Mouse (Mus musculus) limb, embryonic 11.5 days (tissue): ENCODE data around the gene Ctrc. TPM values are rescaled to one million over a fixed set of nuclear protein-coding genes. Genes with fewer than 3 reads are reported as not detected.

Experiments used
- ATAC-seq: fragments of 200-750 bp; cut with Nextera tagmentation; 2 replicates; pipeline ENCODE4 v1.8.0; 2017; ENCODE audit warnings: low read depth; ENCODE audit not compliant: insufficient number of reproducible peaks, low FRiP score, low TSS enrichment
- DNase-seq: peaks from one replicate; pipeline ENCODE4 v3.0.0-alpha.2; 2015; ENCODE audit warnings: low spot score
- H3K27ac ChIP-seq: fragments of 300-500 bp; sonication (generic); replicated peaks from 2 replicates; pipeline ENCODE4 v1.5.1; 2014; ENCODE audit warnings: low read depth, mild to moderate bottlenecking, low read length
- H3K27me3 ChIP-seq: fragments of 300-500 bp; sonication (generic); 2 replicates; pipeline ENCODE4 v1.6.1; 2014; ENCODE audit warnings: mild to moderate bottlenecking, low read length, mixed read lengths; ENCODE audit not compliant: control insufficient read depth, insufficient read depth
- H3K36me3 ChIP-seq: fragments of 300-500 bp; sonication (generic); 2 replicates; pipeline ENCODE4 v1.6.1; 2014; ENCODE audit warnings: mild to moderate bottlenecking, low read length, moderate library complexity, mixed read lengths; ENCODE audit not compliant: control insufficient read depth, insufficient read depth
- H3K4me1 ChIP-seq: fragments of 300-500 bp; sonication (generic); 2 replicates; pipeline ENCODE4 v1.6.1; 2014; ENCODE audit warnings: low read length, mixed read lengths; ENCODE audit not compliant: control insufficient read depth, insufficient read depth
- H3K4me2 ChIP-seq: fragments of 300-500 bp; sonication (generic); 2 replicates; pipeline ENCODE4 v1.6.1; 2014; ENCODE audit warnings: low read depth, mild to moderate bottlenecking, moderate library complexity; ENCODE audit not compliant: severe bottlenecking
- H3K4me3 ChIP-seq: fragments of 300-500 bp; sonication (generic); 2 replicates; pipeline ENCODE4 v1.5.1; 2014; ENCODE audit warnings: low read depth, low read length
- H3K9ac ChIP-seq: fragments of 300-500 bp; sonication (generic); 2 replicates; pipeline ENCODE4 v1.6.1; 2014; ENCODE audit warnings: mild to moderate bottlenecking, low read length
- H3K9me3 ChIP-seq: fragments of 300-500 bp; sonication (generic); 2 replicates; pipeline ENCODE4 v1.6.1; 2016; ENCODE audit warnings: low read length; ENCODE audit not compliant: control insufficient read depth
- WGBS: fragments of 180-500 bp; shearing (Covaris S2); extraction: QIAGEN DNeasy Blood & Tissue Kit; methylation state at CpG from one replicate; pipeline ENCODE4 v1.1.7; 2014; 5-methylcytosine and 5-hydroxymethylcytosine counted together
- polyA plus RNA-seq: library from polyadenylated mRNA; unstranded; fragments of >200 nt; fragmentation: Nextera tagmentation; extraction: Ambion mirVana; gene quantifications from 2 replicates; pipeline ENCODE4 v1.2.1, GENCODE M21; 2014

The Ctrc gene
- polyA plus RNA-seq, 1 experiment from 2014 or later: not detected

- Histone ChIP-seq H3K9me3 (no peaks in the 10 kb centered on the region), H3K4me2 (no peak overlapping the region), H3K27me3 (no peaks in the 10 kb centered on the region), H3K27ac (no peak overlapping the region), H3K4me1 (no peaks in the 10 kb centered on the region), H3K36me3 (no peaks in the 10 kb centered on the region), H3K4me3 (no peak overlapping the region), H3K9ac (no peak overlapping the region)
- DNase-seq: peak; percentile 34
- WGBS: 74% methylated on average over 10 of the region's 10 CpGs
- no peak for ATAC-seq
These were observed 24.1 kb downstream of the Ctrc start for GRCm38 (mm10) chr4:141822089-141822488.

GRCm38 (mm10) chr4:141821178-141821577, 25.0 kb downstream of the Ctrc start:
- ATAC-seq: no peak
- Histone ChIP-seq H3K9me3 (no peaks in the 10 kb centered on the region), H3K9ac (no peak overlapping the region), H3K4me2 (no peak overlapping the region), H3K4me1 (no peaks in the 10 kb centered on the region), H3K27ac (no peak overlapping the region), H3K36me3 (no peaks in the 10 kb centered on the region), H3K27me3 (no peaks in the 10 kb centered on the region), H3K4me3 (no peak overlapping the region)
- DNase-seq: no peak
- WGBS: 69% methylated on average over 3 of the region's 3 CpGs

GRCm38 (mm10) chr4:141819316-141819715, 26.8 kb downstream of the Ctrc start:
- no peak for ATAC-seq
- H3K36me3 ChIP-seq: no peaks in the 10 kb centered on the region
- no peak overlapping the region for H3K9ac ChIP-seq
- DNase-seq: no peak
- no peaks in the 10 kb centered on the region for H3K9me3 ChIP-seq
- H3K27me3 ChIP-seq: no peaks in the 10 kb centered on the region
- no peak overlapping the region for H3K4me2 ChIP-seq
- H3K27ac ChIP-seq: no peak overlapping the region
- H3K4me3 ChIP-seq: no peak overlapping the region
- H3K4me1 ChIP-seq: no peaks in the 10 kb centered on the region
- WGBS: 90% methylated on average over 7 of the region's 7 CpGs

GRCm38 (mm10) chr4:141818861-141819260, 27.3 kb downstream of the Ctrc start:
- Histone ChIP-seq H3K27me3 (no peaks in the 10 kb centered on the region), H3K4me2 (no peak overlapping the region), H3K27ac (no peak overlapping the region), H3K4me1 (no peaks in the 10 kb centered on the region), H3K9ac (no peak overlapping the region), H3K9me3 (no peaks in the 10 kb centered on the region), H3K36me3 (no peaks in the 10 kb centered on the region), H3K4me3 (no peak overlapping the region)
- DNase-seq (no peak), ATAC-seq (no peak)
- WGBS: 84% methylated on average over 13 of the region's 13 CpGs

GRCm38 (mm10) chr4:141817706-141818105, 28.5 kb downstream of the Ctrc start:
- WGBS: 77% methylated on average over 10 of the region's 10 CpGs
- no peaks in the 10 kb centered on the region for H3K4me1 ChIP-seq
- no peak overlapping the region for H3K4me3 ChIP-seq
- H3K9ac ChIP-seq: no peak overlapping the region
- H3K27ac ChIP-seq: no peak overlapping the region
- no peak overlapping the region for H3K4me2 ChIP-seq
- no peaks in the 10 kb centered on the region for H3K27me3 ChIP-seq
- 0 out of 2 replicates have a peak, but pooled peaks cover 1% of the 10 kb centered on the region for H3K36me3 ChIP-seq
- no peak for ATAC-seq
- no peaks in the 10 kb centered on the region for H3K9me3 ChIP-seq
- no peak for DNase-seq

GRCm38 (mm10) chr4:141816776-141817655, 29.1 kb downstream of the Ctrc start:
- DNase-seq (no peak), ATAC-seq (no peak)
- 0 out of 2 replicates have a peak, but pooled peaks cover 4% of the 10 kb centered on the region for H3K36me3 ChIP-seq
- no peak overlapping the region for H3K4me3 ChIP-seq
- H3K9ac ChIP-seq: no peak overlapping the region
- no peaks in the 10 kb centered on the region for H3K4me1 ChIP-seq
- H3K27ac ChIP-seq: no peak overlapping the region
- no peaks in the 10 kb centered on the region for H3K9me3 ChIP-seq
- no peaks in the 10 kb centered on the region for H3K27me3 ChIP-seq
- 82% methylated on average over 14 of the region's 14 CpGs for WGBS
- no peak overlapping the region for H3K4me2 ChIP-seq

- Histone ChIP-seq H3K4me1 (no peaks in the 10 kb centered on the region), H3K4me2 (no peak overlapping the region), H3K36me3 (peaks cover 6% of the 10 kb centered on the region; the same call in 1 of the 2 replicates), H3K9me3 (no peaks in the 10 kb centered on the region), H3K9ac (no peak overlapping the region), H3K27me3 (no peaks in the 10 kb centered on the region), H3K4me3 (no peak overlapping the region), H3K27ac (no peak overlapping the region)
- no peak for DNase-seq
- ATAC-seq: no peak
- WGBS: 87% methylated on average over 7 of the region's 7 CpGs
These were observed 29.9 kb downstream of the Ctrc start for GRCm38 (mm10) chr4:141816267-141816666.

- DNase-seq: no peak
These were observed 34.8 kb downstream of the Ctrc start for GRCm38 (mm10) chr4:141811375-141811774.

More at GRCm38 (mm10) chr4:141811375-141811774, 34.8 kb downstream of the Ctrc start:
- no peaks in the 10 kb centered on the region for H3K4me1 ChIP-seq
- H3K27ac ChIP-seq: no peak overlapping the region
- H3K36me3 ChIP-seq: peaks cover 12% of the 10 kb centered on the region; the same call in 1 of the 2 replicates
- H3K27me3 ChIP-seq: no peaks in the 10 kb centered on the region
- H3K9me3 ChIP-seq: no peaks in the 10 kb centered on the region
- no peak overlapping the region for H3K4me3 ChIP-seq
- H3K4me2 ChIP-seq: no peak overlapping the region
- 95% methylated on average over 7 of the region's 7 CpGs for WGBS
- H3K9ac ChIP-seq: no peak overlapping the region
- ATAC-seq: no peak
